Mouse (Mus musculus): ENCODE measurements at regions not wholly inside any gene's neighbourhood (a gene's known extent, or its start where the extent isn't known, plus 50 kb on each side); places are given as distances from the start of the nearest gene placed in this dataset.

- DNase-seq (ENCODE audit: low spot score in 2 of 2) = no peak
Observed at GRCm38 (mm10) chr10:17548629-17549580, 174.1 kb upstream of the Cited2 start.

GRCm38 (mm10) chr10:17549711-17550637 lies 173.0 kb upstream of the Cited2 start:
- DNase-seq (ENCODE audit: low spot score in 2 of 2) = no peak

GRCm38 (mm10) chr10:17550638-17551013 lies 172.4 kb upstream of the Cited2 start:
- DNase-seq (ENCODE audit: low spot score in 2 of 2) = no peak

- no peak for DNase-seq (ENCODE audit: low spot score in 2 of 2)
Observed at GRCm38 (mm10) chr10:17551869-17552268, 171.1 kb upstream of the Cited2 start.

- DNase-seq (ENCODE audit: low spot score in 2 of 2) = no peak
Observed at GRCm38 (mm10) chr10:17552277-17552676, 170.7 kb upstream of the Cited2 start.

GRCm38 (mm10) chr10:17556391-17556790 lies 166.6 kb upstream of the Cited2 start:
- no peak for DNase-seq (ENCODE audit: low spot score in 2 of 2)

GRCm38 (mm10) chr10:17559370-17559955 lies 163.6 kb upstream of the Cited2 start:
- no peak for DNase-seq (ENCODE audit: low spot score in 2 of 2)

GRCm38 (mm10) chr10:17559980-17560379 lies 163.0 kb upstream of the Cited2 start:
- DNase-seq (ENCODE audit: low spot score in 2 of 2) = peak in 1 of 2 experiments; percentile 16

- no peak for DNase-seq (ENCODE audit: low spot score in 2 of 2)
Observed at GRCm38 (mm10) chr10:17561466-17561865, 161.6 kb upstream of the Cited2 start.

- DNase-seq (ENCODE audit: low spot score in 2 of 2) = no peak
Observed at GRCm38 (mm10) chr10:17561977-17562376, 161.0 kb upstream of the Cited2 start.

GRCm38 (mm10) chr10:17562410-17563350 lies 160.3 kb upstream of the Cited2 start:
- peak in 1 of 2 experiments; percentile 41 for DNase-seq (ENCODE audit: low spot score in 2 of 2)

- no peak for DNase-seq (ENCODE audit: low spot score in 2 of 2)
Observed at GRCm38 (mm10) chr10:17563351-17563749, 159.7 kb upstream of the Cited2 start.

- no peak for DNase-seq (ENCODE audit: low spot score in 2 of 2)
Observed at GRCm38 (mm10) chr10:17564895-17565620, 158.0 kb upstream of the Cited2 start.

GRCm38 (mm10) chr10:17566975-17567374 lies 156.0 kb upstream of the Cited2 start:
- DNase-seq (ENCODE audit: low spot score in 2 of 2) = no peak

GRCm38 (mm10) chr10:17567631-17568030 lies 155.4 kb upstream of the Cited2 start:
- no peak for DNase-seq (ENCODE audit: low spot score in 2 of 2)

GRCm38 (mm10) chr10:17569577-17570113 lies 153.4 kb upstream of the Cited2 start:
- DNase-seq (ENCODE audit: low spot score in 2 of 2) = no peak

GRCm38 (mm10) chr10:17574894-17575293 lies 148.1 kb upstream of the Cited2 start:
- DNase-seq (ENCODE audit: low spot score in 2 of 2) = no peak

GRCm38 (mm10) chr10:17575448-17576332 lies 147.3 kb upstream of the Cited2 start:
- DNase-seq (ENCODE audit: low spot score in 2 of 2) = no peak
